Comparison of ENCODE assay signal across 31 mouse cellular contexts in the genomic region with DNA sequence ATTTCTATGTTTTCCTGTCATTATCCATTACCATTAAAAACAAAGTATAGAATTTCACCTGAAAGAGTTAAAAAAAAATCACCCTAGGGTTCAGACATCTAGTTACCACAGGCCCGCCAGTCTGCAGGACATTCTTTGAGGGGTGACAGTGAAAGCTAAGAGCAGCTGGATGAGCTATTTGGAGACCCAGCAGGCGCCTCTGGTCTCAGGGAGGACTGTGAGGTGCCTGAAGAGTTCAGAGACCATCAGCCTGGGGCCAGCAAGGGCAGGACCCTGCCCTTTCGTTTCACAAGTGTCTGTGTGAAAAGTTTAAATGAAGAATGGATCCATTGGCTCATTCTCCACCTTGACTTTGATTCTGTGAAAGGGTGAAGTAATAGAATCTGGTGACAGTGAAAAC.
DNase-seq lines count a peak whose midpoint lies in the region; ATAC-seq lines count a peak whose summit lies in the region.
"Had no signal": no experiment of that assay in that cellular context is flagged by ENCODE, and none has a peak within 500 bp of the region (broad histone marks: within the 10 kb centered on the region; RNA-seq: fewer than 3 reads in every experiment).

No protein-coding gene starts in this region.

- H3K9me3 ChIP-seq in embryonic facial prominence, embryonic 14.5 days (ENCODE audit: control insufficient read depth, low read length): no peaks in the 10 kb centered on the region
- H3K9me3 ChIP-seq: G1E; heart, embryonic 10.5 days; heart, embryonic 15.5 days; hindbrain, embryonic 13.5 days; limb, embryonic 13.5 days; liver, embryonic 12.5 days; megakaryocyte, embryonic 14.5 days; midbrain, embryonic 13.5 days had no signal

- no peak overlapping the region for H3K9ac ChIP-seq in embryonic facial prominence, embryonic 14.5 days (ENCODE audit: low read depth, low read length)
- H3K9ac ChIP-seq: heart, embryonic 15.5 days; hindbrain, embryonic 13.5 days; limb, embryonic 13.5 days; liver, embryonic 12.5 days; liver, postnatal 0 days; midbrain, embryonic 13.5 days had no signal

- no peak overlapping the region for H3K27ac ChIP-seq in embryonic facial prominence, embryonic 14.5 days (replicated peaks; ENCODE audit: low read depth, low read length)
- H3K27ac ChIP-seq: heart, embryonic 10.5 days; heart, embryonic 15.5 days; hindbrain, embryonic 13.5 days; left cerebral cortex, adult 2 months; limb, embryonic 13.5 days; liver, embryonic 12.5 days; midbrain, embryonic 13.5 days; stomach, postnatal 0 days had no signal

- peak; percentile 7 for DNase-seq in gastrocnemius, adult 18-20 months (ENCODE audit: low spot score)
- DNase-seq in gastrocnemius, postnatal 4 days (ENCODE audit: low spot score in 2 of 2): no peak
- peak; percentile 43 for DNase-seq in embryo, embryonic 10.5 days (ENCODE audit: low spot score)
- DNase-seq in embryonic facial prominence, embryonic 14.5 days (ENCODE audit: low spot score): peak; percentile 50
- DNase-seq in skeletal muscle tissue, adult 2 months (ENCODE audit: low read depth, low spot score): peak; percentile 17
- DNase-seq in right cerebral cortex, postnatal 4 days: no peak
- no peak for DNase-seq in urinary bladder, postnatal 14 days (ENCODE audit: low spot score)
- DNase-seq: adrenal gland, adult 8-10 months; cerebellum, adult 2 months; cerebellum, postnatal 14 days; gastrocnemius, postnatal 10 days; heart, adult 11 months; kidney, postnatal 14 days; liver, postnatal 0 days; lung, postnatal 4 days; right cerebral cortex, postnatal 25 days; thymus, adult 18-20 months; thymus, postnatal 36 days had no signal

- no peaks in the 10 kb centered on the region for H3K27me3 ChIP-seq in embryonic facial prominence, embryonic 14.5 days (replicated peaks; ENCODE audit: control insufficient read depth, insufficient read depth, low read length)
- H3K27me3 ChIP-seq: CH12.LX; heart, embryonic 15.5 days; hindbrain, embryonic 13.5 days; limb, embryonic 13.5 days; liver, embryonic 12.5 days; megakaryocyte, embryonic 14.5 days; midbrain, embryonic 13.5 days had no signal

- no peak overlapping the region for H3K4me3 ChIP-seq in embryonic facial prominence, embryonic 14.5 days (ENCODE audit: low read depth, low read length)
- H3K4me3 ChIP-seq: heart, embryonic 10.5 days; heart, embryonic 15.5 days; hindbrain, embryonic 13.5 days; left cerebral cortex, adult 2 months; limb, embryonic 13.5 days; liver, embryonic 12.5 days; megakaryocyte, embryonic 14.5 days; midbrain, embryonic 13.5 days had no signal

- H3K4me2 ChIP-seq in embryonic facial prominence, embryonic 14.5 days (ENCODE audit: low read depth, low read length): no peak overlapping the region
- H3K4me2 ChIP-seq: heart, embryonic 15.5 days; hindbrain, embryonic 13.5 days; limb, embryonic 13.5 days; liver, embryonic 12.5 days; midbrain, embryonic 13.5 days had no signal

- no peak for ATAC-seq in embryonic facial prominence, embryonic 14.5 days (ENCODE audit: low read depth)
- ATAC-seq: forebrain, embryonic 14.5 days; intestine, postnatal 0 days; liver, embryonic 12.5 days; liver, postnatal 0 days; midbrain, embryonic 13.5 days had no signal

- no peaks in the 10 kb centered on the region for H3K4me1 ChIP-seq in embryonic facial prominence, embryonic 14.5 days (ENCODE audit: control insufficient read depth, insufficient read depth, low read length)
- H3K4me1 ChIP-seq: heart, embryonic 15.5 days; limb, embryonic 13.5 days; liver, embryonic 12.5 days; megakaryocyte, embryonic 14.5 days; midbrain, embryonic 13.5 days had no signal

- no peaks in the 10 kb centered on the region for H3K36me3 ChIP-seq in embryonic facial prominence, embryonic 14.5 days (ENCODE audit: control insufficient read depth, insufficient read depth, low read length)
- H3K36me3 ChIP-seq: G1E; heart, embryonic 10.5 days; heart, embryonic 15.5 days; hindbrain, embryonic 13.5 days; limb, embryonic 13.5 days; liver, embryonic 12.5 days; midbrain, embryonic 13.5 days had no signal

- 10% methylated on average over 3 of the region's 3 CpGs for WGBS in embryonic facial prominence, embryonic 14.5 days

Comparison
In these comparisons a context has a peak if more than half of its experiments do, and no peak if none do; other contexts are left out.
1. DNase-seq: peak in gastrocnemius, adult 18-20 months (single experiment), embryo, embryonic 10.5 days (single experiment), embryonic facial prominence, embryonic 14.5 days (single experiment) and skeletal muscle tissue, adult 2 months (single experiment); none in gastrocnemius, postnatal 4 days (0 of 2), right cerebral cortex, postnatal 4 days (single experiment) and urinary bladder, postnatal 14 days (single experiment).